Mouse (Mus musculus) adrenal gland, postnatal 4 days (tissue): ENCODE measurements at regions not wholly inside any gene's neighbourhood (a gene's known extent, or its start where the extent isn't known, plus 50 kb on each side); places are given as distances from the start of the nearest gene placed in this dataset.

ENCODE experiments used
- DNase-seq, 2 experiments: peaks; one replicate each; pipeline ENCODE4 v3.0.0; 2021 to 2022; ENCODE audit warnings: low spot score in 2 of 2, mixed read lengths in 2 of 2

DNA sequence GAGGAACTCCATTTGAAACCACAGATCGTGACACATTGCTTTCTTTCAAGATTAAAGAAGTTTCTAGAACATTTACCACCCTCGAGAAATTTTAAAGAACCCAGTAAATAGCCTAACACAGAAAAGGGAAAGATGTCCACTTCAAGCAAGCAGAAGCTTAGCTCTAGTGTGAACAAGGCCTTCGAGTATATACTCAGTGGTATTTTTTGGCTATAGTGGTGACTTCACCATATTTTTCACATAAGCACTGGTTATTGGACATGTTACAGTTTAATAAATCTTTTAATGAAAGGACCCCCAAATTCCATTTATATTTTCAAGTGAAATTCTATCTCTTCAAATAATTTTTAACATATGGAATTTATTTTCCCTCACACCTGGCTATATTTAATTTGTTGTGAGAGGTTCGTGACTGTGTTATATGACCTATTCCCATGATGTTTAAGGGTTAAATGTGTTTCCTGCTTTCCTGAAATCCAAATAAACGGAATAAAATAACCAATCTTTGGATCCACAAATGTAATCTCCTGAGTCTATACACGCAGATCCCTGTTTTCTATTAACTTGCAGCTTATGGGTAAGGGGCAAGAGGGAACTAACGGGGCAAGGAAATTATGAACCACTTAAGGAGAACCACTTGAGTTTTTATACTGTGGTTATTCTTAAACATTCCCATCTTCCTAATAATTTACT lies 60.6 kb upstream of the Tas2r134 start:
- no peak for DNase-seq

DNA sequence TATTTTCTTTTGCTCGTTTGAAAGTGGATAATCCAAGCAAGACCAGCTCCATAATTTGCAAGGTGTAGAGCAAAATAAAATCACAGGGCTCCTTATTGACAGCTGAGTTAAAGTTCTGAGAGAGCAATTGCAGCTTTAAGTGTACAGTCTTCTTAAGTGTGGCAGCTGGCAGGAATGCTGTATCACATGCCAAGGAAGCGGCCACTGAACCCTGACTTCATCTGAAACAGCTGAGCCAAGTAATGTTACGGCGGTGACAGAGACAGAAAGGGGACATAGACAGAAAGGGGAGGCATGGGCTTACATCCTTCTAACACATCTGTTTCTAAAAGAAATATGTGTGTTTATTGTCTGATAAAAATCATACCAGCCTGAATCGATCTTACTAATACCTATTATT lies 63.4 kb upstream of the Tas2r134 start:
- no peak for DNase-seq

DNA sequence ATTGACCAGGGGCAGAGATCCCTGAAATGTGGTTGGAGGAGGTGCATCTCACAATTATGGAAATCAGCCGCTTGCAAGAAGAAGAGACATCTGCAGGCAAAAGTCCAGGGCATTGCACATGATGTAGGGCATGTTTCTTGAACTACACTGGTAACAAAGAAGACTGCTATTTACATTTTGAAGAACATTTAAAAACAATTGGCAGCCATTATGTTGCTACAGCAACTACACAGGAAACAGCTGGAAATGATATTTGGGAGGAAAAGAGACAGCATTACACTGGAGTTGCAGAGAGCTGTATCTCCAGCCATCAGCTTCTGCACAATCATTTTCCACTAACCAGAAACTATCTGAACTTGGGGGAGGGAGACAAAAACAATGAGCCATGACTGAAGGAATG lies 64.1 kb upstream of the Tas2r134 start:
- no peak for DNase-seq

DNA sequence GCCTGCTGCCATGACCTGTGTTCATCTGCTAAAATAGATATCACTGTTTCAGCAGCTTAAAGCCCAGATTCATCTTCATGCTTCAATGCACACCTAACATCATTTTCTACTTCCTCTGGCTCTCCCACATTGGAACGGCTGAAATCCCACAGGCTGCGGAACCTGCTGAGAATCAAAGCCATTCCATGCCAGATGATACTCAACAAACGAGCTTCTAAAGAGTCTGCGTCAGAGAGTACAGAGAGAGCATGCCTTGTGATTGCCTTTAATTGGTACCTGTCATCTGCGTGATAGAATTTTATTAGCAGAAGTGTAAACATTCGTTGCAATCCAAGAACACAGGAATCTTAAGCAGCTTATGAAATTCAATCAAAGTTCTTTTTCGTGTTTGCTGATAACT lies 76.4 kb upstream of the Tas2r134 start:
- DNase-seq = no peak

DNA sequence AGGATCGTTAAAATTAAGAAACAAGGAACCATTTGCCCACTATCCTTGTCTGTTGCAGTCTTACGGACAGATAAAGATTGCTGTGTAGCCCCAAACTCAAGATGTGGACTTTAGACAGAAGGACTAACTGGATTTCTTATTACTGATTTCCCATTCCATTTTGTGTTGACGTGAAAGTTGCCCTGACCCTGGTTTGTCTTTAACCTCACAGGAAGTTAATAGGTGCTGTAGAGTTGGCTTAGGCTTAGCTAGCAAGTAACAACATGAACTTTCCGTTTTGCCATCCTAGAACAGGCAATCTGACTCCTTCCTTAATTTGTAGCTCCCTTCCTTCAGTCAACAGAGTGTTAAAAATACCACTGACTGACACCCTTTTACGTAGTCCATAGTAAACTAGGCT lies 78.2 kb upstream of the Tas2r134 start:
- no peak for DNase-seq

DNA sequence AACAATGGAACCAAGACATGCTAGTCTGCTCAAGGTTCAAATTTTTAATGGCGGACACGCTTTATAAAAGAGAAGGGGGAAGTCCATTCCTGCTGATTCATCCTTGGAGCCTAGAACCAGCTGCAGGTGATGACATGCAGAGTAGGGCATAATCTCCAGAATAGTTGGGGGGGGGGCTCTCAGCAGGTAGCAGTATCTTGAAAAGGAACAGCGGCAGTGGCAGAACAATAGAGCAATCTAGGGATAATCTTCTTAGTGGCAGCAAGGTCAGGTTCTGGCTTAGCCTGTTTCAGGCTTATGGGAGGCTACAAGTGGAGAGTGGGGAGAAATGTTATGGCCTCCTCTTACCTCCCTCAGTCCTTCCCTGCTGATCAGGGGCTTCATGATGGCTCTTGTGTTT lies 81.1 kb upstream of the Tas2r134 start:
- no peak for DNase-seq

DNA sequence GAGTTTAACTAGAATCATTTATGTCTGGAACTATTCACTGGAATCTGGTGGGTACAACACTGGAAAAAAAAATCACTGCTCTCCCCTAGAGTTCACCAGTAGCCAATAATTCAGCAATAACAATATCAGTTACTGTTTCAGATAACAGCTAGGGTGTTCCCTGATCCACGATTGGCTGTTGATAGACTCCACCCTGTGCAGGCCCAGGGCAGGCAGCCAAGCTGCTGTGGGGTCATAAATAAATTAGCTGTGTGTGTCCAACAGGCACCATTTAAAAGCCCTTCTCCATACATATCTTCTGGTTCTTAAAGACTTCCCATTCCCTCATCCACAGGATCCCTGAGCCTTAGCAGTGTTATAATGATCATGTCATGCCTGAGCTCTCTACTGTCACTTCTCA lies 83.4 kb upstream of the Tas2r134 start:
- no peak for DNase-seq

DNA sequence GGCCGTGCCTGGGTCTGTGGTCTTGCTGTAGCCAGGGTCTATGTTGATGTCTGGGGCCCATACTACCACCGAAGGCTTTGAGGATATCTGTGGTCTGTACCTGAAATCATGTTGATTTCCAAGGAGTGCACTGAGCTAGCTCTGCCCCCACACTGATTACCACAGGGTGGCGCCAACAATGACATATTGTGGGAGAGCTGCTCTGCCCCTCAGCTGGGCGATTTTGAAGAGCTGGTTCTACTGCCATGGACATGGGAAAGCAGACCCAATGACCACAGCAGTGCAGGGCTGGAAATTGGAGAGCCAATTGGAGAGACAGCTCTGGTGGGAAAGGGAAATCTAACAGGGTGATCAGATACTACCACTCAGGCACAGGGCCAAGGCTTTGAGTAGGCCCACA lies 85.0 kb upstream of the Tas2r134 start:
- DNase-seq = no peak

DNA sequence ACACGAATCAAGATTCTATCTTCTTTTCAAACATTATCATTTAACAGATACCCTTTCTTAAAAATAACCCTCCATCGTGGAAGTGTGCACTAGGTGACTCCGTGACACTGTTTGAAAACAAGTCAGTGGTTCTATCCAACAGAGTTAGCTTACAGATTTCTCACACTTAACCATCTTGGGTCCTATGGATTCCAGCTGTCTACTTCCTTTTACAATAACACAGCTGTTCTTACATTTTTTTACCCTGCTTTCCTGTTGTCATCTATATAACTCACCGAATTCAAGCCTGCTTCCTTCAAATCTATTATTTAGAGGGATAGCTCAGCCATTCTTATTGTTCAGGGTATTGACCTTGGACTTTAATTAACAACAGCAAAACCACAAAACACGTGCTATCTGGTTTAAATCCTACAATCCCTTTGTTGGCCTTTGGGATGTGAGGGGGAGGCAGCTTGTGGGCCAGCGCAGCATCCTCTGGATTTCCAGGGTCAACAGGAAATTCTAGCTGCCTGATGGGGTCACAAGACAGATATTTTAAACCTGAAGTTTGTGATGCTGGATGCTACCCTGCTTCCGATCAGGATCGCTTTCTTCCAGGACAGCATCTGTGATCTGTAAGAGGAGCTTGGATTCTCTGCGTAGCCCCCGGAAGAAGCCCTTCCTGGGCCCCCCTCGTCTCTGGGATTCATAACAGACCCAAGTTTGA lies 94.4 kb upstream of the Tas2r134 start:
- DNase-seq = no peak

DNA sequence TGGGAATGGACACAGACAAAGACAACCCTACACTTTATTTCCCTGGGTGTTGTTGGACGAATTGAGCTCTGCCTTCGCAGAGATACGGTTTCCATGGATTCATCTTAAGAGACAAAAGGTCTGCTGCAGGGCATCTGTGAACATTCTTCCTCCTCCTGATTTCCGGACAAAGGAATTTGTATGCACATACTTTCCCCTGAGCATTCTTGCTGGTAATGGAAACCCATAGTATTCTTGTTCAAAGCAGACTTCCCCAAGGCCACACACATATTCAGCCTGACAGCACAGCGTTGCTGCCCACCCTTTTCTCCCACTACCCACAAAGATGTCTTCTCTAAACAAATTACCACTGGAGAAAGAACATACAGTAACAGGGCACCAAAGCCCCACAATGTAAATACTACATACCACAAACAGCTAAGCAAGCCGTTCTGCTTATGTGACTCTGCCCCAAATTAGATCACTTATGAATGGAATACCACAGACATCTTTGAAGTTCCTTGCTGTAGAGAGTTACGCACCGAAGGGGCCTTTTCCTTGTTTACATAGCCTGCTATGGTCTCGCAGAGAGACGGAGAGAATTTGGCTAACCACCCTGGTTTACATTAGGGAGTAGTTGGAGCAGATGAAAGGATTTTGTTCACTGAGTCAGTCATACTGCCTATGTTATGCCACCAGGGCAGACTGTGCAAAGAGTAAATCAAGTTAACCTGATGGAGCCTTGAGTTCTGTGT lies 96.0 kb upstream of the Tas2r134 start:
- DNase-seq = no peak

DNA sequence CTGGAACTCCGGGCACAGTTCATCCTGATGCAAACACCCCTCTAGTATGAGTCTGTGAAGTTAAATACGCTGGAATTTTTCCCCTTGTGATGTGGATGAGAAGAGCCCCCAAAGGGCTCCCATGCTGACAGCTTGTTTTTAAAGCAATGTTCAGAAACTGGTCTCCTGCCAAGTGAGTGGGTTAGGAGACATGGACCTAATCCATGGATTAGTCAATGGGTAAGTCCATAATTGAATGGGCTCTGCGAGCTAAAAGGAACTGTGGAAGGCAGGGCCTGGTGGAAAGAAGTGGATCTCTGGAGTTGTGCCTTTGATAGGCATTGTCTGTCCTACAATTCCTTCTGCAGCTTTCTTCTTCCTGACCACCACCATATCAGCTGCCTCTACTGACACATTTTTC lies 104.5 kb upstream of the Tas2r134 start:
- no peak for DNase-seq

DNA sequence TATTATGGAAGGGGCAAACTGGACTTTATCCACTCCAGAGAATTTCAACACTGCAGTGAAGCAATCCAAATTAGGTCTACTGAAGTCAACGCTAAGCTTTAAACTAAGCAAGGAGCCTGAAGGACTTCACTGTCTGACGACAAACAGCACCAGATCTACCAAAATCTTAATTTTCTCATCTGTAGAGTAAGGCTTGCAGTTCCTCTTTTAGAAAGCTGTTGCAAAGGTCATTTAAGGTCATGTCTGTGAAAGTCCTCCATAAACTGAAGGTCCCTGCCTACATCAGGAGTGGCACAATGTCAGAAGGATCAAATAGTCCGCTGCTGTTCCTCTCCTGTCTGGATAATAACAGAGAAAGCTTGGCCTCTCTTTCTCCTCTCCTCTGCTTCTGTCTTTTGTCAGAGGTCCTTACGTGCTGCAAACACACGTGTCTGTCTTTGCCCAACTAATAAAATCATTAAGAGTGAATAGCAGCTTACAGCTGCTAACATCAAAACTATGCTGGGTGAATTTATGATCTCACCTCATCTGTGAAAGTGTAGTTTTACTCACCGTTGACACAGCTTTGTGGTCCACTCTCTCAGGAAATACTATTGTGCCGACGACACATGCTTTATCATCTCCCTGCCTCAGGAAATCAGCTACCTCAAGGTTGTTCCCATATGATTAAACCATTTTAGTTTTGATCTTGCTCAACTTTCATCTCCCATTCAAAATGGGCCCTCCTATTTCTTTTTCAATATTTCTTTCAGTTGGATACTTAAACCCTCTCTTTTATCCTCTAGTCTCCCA lies 117.9 kb upstream of the Tas2r134 start:
- DNase-seq = no peak

DNA sequence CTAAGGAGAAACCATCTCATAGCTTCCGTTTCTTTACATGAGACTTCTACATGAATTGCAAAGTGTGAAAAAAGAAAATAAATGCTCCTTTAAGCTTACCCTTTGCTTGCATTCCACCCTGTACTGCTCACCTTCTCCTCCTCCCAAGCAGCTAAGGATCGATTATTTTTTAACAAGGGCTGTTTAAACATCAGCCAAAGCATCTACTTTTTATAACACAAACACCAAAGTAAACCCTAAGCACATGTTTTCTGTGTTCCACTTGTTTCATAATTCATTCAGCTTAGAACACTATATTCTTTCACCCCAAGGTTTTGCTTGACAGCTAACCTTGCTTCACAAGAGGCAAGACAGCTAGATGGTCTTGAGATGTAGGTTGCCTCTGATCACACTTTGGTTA lies 129.4 kb upstream of the Tas2r134 start:
- DNase-seq = no peak

DNA sequence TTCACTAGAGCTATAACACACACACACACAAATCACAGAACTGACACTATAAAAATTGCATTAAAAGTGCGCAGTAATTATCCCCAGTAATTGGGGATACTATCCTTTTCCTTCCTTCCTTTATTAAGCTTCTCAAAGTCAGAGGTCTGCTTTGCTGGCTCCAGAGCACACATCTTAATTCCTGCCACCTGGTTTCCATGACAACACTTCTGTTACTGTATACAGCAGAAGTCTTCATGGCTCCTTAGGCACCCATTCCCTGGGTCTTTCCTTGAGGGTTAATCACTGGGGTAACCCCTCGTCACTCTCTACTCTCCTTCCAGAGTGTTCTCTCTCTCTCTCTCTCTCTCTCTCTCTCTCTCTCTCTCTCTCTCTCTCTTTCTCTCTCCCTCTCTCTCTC lies 153.6 kb upstream of the Tas2r134 start:
- DNase-seq = no peak

DNA sequence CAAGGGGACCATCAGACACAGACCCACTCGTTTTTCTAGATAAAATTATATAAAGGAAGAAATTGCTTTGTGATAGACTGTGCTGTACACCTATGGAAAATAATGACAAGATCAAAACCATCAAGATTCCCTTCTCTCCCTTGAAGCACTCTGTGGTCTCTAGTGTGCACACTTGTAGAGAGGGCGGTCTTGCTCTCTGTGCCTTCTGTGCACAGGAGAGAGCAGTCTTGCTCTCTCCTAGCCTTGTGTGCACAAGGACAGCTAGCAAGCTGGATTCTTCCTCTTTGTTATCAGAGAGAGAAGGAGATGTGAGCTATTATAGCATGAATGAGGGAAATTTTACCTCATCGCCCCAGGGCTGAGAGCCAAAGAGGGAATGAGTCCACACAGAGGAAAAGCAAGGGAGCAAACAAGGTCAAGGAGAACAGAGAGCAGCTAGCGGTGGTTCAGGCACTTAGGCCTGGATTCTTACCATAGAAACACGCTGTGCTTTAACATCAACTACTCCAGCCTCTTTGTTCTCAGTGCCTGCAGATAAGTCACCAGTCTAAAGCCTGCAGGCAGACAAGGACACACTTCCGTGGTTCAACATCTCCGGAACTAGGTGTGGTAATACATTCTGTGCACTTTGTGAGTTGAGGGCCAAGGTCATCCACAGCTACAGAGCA lies 160.2 kb upstream of the Tas2r134 start:
- peak in 1 of 2 experiments; percentile 8 for DNase-seq

DNA sequence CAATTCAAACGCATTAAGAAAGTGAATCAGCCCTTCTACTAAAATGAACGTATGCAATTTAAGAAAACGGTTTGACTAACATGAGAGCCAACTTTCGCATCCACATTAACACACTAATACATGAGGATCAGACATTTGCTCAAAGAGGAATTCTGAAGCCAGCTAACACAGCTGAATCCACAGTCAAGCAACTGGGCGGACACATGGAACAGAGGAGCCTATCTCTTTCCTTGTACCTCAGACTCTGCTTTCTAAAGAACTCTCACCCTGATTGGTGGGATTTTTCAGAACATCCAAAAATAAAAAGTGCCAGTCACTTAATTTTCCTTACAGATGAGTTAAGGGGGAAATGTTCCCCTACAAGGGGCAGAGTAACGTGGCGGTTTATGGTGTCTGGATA lies 161.3 kb upstream of the Tas2r134 start:
- no peak for DNase-seq

DNA sequence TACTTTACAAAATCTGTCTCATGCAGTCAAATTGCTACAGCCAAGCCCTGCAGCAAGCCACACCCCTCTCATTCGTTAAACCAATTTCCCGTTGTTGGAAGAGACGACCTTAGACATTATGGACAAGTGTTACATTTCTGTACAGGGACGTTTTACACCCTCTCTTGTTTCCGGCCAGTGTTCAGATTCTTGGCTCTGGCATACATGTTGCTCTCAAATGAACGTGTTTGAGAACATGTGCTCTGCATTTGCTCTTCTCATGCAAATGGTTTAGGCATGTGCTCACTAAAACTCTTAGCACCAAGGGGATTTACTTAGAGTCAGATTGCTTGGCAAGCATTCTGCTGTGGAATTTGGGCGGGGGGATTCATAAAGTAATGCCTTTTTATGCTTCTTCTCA lies 161.7 kb upstream of the Tas2r134 start:
- no peak for DNase-seq

DNA sequence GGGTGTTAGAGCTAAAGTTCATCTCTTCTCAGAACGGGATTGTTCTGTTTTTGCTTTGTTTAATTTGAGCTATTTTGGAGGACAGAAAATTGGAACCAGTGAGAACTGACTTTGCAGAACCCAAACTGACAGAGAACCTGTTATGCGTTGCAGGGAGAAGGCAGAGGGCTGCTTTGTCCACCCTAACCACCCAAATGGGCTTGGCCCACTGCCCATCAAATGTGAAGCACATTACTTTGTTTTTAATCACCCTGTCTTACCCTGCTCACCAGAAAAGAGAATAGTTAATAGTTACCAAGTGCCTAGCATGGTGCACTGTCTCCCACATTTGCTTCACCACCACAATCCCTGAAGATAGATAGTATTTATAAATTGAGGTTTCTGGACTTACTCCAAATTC lies 163.0 kb upstream of the Tas2r134 start:
- no peak for DNase-seq

DNA sequence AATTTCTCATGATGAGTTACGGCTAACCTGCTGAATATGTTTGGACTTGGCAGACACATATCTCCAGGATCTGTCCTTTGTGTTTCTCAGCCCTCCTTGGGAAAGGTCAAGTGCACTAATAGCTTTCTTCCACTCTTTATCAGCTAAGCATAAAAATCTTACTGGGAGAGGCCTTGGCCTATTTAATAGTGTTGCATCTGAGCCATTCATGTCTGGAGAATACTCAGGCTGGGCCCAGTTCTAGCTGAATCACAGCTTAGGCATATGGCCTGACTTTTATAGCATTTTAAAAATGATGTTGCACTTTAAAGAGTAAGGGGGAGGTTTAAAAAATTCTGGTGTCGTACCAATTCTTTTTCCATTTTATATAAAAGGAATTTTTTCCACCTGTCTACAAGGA lies 166.4 kb upstream of the Tas2r134 start:
- no peak for DNase-seq

DNA sequence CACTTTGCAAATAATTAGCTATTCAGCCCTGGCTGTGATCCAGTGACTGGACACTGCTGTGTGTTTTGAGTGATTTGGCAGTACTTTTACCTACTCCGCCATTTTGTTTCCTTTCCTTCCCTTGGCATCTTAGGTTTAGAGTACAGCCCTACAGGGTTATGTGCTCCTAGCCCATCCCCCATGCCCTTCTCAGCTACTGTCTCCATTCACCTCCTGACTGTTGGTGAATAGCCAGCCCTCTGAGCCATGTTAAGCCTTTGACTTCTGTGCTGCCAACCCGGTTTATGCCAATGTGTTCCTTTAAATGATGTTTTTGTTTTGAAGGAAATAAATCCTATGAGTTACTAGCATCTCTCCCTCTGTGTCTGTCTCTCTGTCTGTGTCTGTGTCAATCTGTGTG lies 167.8 kb upstream of the Tas2r134 start:
- no peak for DNase-seq

DNA sequence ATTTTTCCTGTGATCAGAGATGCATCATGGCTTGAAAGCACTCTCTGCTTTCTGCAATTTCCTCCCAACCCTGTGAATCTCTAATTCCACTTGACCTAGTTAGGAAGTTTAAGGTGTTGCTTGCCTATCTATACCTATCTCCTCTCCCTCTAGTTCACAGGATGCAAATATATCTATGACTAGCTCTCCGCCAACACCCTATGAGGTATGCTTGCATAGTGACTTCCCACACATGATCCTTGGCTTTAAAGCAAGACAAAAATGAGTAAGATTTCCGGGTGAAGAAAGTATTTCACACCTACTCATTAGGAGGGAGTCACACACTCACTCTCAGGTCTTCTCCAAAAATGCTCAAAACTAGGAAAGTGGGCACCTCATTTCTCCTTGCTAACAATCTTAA lies 169.6 kb upstream of the Tas2r134 start:
- no peak for DNase-seq
